Mouse (Mus musculus) bone marrow macrophage, adult 2 months (primary cell): ENCODE measurements around the gene Slc17a3.

Experiments
- CTCF ChIP-seq: IDR thresholded peaks from 2 replicates; pipeline ENCODE4 v1.5.1; 2012; ENCODE audit warnings: low read depth, mild to moderate bottlenecking, low read length, moderate library complexity
- POLR2A ChIP-seq: IDR thresholded peaks from 2 replicates; pipeline ENCODE4 v1.6.1; 2012; ENCODE audit warnings: mild to moderate bottlenecking, low read depth, low read length, borderline replicate concordance

- no peak for TF ChIP-seq CTCF
- no peak for TF ChIP-seq POLR2A
Measured at GRCm38 (mm10) chr13:23799405-23799804, 39.8 kb upstream of the Slc17a3 start.
